Mouse (Mus musculus) frontal cortex, adult 2 months (tissue): ENCODE data around the gene Ptpa. TPM values are rescaled to one million over a fixed set of nuclear protein-coding genes. Genes with fewer than 3 reads are reported as not detected.

Source experiments
- DNase-seq, 2 experiments: peaks; one replicate each; pipeline ENCODE4 v3.0.0; 2022; ENCODE audit warnings: low spot score in 1 of 2; ENCODE audit errors: extremely low spot score in 1 of 2
- polyA plus RNA-seq: library from polyadenylated mRNA; depleted of rRNA; stranded (reverse); fragments of >200 nt; gene quantifications from 2 replicates; pipeline ENCODE4 v1.2.3, GENCODE M21; 2012; rRNA removed

The Ptpa gene
- polyA plus RNA-seq: 155 and 161 TPM in 2 replicates

DNA sequence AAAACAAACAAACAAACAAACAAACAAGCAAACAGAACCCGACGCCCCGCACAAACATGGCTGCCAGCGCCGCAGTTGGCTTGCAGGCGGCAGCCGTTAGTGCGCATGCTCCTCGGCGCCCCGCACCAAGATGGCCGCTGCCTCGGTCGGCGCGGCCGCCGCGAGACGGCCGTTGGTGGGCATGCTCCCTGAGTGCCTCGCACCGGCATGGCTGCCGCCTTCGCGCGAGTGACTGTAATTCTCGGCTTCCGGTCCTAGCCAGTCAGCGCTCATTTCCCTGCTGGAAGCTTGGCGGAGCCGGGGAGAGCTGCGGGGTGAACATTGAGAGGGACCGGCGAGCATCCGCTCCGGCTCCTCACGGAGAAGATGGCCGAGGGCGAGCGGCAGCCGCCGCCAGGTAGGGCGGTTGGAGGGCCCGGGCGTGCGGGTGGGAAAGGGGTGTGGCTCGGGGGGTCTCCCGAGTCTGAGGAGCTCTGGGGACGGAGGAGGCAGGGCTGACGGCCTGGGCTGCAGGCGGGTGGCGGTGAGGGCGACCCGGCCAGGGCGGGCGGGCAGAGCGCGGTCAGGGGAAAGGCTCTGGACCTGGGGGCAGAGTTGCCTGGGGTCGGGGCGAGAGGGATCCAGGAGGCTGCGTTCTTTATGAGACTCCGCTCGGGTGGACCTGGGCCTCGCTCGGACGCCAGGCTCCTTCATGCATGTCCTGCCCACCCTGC lies at the start of gene Ptpa:
TSS of gene Ptpa (plus strand) at position 104 of the 713 bp plus-strand sequence.
- DNase-seq: peak; percentile 87 to 94

GRCm38 (mm10) chr2:30366203-30366602 lies 49.6 kb upstream of the Ptpa start:
- DNase-seq: peak in 1 of 2 experiments; percentile 47

GRCm38 (mm10) chr2:30371544-30371943 lies 44.3 kb upstream of the Ptpa start:
- no peak for DNase-seq

DNA sequence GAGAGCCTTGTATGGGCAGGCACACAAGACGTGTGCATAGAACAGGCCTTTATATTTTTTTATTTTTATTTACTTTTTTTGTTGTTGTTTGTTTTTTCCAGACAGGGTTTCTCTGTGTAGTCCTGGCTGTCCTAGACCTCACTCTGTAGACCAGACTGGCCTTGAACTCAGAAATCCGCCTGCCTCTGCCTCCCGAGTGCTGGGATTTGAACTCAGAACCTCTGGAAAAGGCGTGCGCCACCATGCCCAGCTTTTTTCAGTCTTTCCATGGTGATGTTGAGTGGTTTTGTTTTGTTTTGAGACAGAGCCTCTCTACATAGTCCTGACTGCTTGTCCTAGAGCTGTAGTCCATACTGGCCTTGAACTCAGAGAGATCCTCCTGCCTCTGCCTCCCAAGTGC lies 43.1 kb upstream of the Ptpa start:
- DNase-seq: no peak

DNA sequence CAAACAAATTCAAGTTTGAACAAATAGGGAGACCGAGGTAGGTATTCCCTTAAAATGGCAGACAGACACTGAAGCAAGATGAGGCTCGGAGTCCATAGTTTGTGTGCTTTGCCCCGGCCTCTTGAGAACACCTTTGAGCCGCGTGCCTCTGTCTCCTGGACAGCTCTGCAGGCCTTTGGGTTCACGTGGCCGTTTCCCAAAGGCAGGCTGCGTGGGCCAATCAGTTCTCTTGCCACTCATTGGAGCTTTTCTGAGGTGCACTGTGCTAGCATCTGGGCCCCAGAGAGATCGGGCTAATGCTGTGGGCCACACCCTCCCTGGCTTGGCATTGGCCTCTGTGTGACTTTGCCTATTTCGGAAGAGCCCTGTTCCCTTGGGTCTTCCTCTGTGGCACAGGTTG lies 39.9 kb upstream of the Ptpa start:
- no peak for DNase-seq

DNA sequence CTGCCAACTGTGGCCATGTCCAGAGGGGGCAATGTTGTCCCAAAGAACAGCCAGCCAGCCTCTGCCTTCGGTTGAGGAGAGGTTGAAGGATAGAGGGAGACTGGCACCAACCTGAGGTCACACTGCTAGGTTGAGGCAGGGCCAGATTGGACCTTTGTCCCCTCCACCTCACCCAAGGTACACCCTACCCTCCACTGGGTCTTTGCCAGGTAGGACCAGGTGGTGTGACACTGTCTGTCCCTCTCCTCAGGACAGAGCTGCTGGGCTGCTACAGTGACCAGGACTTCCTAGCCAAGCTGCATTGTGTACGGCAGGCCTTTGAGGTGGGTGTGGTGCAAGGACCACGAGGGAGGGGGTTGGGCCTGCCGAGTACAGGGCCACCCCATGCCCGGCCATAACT lies 38.1 kb upstream of the Ptpa start:
- no peak for DNase-seq

DNA sequence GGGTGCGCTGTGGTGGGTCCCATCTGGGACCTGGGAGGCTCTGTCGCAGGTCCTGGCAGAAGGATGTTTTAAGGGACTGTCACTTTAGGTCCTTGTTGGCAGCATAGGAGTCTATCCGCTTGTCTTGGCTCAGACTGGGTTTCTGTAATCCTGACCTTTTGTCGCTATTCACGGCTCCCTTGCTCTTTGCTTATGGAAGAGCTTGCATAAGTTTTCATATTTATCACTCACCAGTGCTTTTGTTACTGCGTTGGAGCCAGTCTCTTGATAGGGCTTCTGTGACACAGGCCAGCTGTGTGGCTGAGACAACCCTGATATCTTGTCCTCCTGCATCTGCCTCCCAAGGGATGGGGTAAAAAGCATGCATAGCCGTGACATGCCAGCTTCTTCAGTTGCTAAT lies 36.5 kb upstream of the Ptpa start:
- no peak for DNase-seq

- DNase-seq: no peak
Observed at GRCm38 (mm10) chr2:30380564-30381376, 35.1 kb upstream of the Ptpa start.

DNA sequence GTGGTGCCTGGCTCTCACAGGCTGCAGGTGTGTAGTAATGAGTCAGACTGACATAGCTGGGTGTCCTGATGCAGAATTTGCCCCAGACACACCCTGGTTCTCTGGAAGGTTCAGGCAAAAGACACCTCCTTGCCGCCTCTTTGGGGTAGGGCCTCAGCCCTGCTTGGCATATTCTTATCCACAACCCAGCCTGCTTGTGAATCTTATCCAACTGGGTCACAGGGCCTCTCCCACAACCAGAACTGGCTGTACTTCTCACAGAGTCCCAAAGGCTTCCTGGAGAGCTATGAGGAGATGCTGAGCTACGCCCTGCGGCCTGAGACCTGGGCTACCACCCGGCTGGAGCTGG lies 34.5 kb upstream of the Ptpa start:
- DNase-seq: no peak

DNA sequence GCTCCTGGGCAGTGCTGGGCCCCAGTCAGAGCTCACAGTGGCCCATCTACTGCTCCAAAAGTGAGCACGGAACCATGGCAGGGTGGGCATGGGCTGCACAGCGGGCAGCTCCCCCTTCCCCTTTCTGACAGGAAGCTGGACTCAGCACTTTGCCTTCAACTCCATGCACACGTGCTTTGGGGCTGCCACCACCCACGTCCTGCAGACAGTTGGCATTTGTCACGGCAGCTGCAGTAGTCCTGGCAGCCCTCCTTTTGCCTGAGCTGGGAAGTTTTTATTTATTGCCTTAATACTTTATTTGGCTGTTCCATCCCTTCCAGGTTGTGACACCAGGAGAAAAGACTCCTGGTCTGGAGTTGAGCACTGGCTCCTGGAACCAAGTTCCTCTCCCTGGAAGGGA lies 31.0 kb upstream of the Ptpa start:
- DNase-seq: peak in 1 of 2 experiments; percentile 46

- DNase-seq: no peak
Observed at GRCm38 (mm10) chr2:30385591-30385990, 30.2 kb upstream of the Ptpa start.

DNA sequence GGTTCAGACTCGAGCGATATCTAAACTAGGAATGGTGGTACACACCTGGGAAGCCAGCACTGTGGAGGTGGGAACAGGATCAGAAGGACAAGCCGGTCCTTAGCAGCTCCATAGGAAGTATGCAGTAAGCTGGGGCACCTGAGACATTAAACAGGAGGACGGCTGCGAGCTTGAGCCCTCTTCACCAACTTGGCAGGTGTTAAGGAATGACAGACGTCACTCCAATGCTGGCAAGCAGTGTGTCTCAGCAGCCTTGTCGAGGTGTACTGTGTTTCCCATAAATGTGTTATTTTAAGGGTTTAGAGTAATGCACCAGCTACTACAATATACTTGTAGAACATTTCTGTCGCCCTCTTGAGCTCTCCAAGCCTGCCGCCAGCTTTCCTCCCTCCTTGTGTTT lies 28.9 kb upstream of the Ptpa start:
- no peak for DNase-seq

GRCm38 (mm10) chr2:30389000-30389399 lies 26.8 kb upstream of the Ptpa start:
- no peak for DNase-seq

DNA sequence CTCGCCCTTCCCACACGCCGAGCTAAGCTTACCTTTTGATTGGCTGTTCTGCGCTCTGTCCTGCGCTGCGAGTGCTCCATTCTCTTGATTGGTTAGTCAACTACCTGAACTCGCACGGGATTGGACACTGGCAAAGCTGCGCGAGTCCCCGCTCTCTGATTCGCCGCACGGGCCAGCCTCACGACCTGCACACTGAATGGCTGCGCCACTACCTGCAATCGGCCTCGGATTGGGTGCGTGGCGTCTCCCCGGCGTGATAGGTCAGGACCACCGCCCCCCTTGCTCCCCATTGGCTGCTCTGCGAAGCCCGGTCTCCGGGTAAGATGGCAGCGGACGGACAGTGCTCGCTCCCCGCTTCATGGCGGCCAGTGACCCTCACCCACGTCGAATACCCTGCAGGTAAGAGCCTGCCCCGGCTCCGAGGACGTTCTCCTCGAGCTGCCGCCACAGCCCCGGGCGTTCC lies 23.7 kb upstream of the Ptpa start, which contains the start of gene Dolpp1:
TSS of gene Dolpp1 (plus strand) at position 141 of the 463 bp plus-strand sequence.
- DNase-seq: peak; percentile 99

GRCm38 (mm10) chr2:30392577-30393369 lies 23.1 kb upstream of the Ptpa start:
- DNase-seq: peak in 1 of 2 experiments; percentile 52

GRCm38 (mm10) chr2:30393370-30393656 lies 22.5 kb upstream of the Ptpa start:
- DNase-seq: no peak

GRCm38 (mm10) chr2:30395757-30396156 lies 20.1 kb upstream of the Ptpa start:
- DNase-seq: no peak

DNA sequence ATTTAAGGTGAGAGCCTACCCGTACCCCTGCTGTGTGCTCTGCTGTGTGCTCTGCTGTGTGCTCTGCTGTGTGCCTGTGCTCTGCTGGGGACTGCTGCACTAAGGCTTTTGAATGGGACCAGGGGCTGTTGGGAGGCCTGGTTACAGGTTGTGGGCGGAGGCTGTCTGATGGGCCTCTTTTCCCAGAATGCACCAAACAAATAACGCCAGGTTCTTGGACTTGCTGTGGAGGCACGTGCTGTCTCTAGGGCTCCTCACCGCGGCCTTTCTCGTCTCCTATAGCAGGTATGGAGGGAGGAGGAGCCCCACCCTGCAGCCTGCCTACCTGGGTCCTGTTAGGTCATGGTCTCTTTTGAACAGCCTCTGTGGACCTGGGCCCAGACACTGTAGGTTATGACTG lies 19.6 kb upstream of the Ptpa start:
- no peak for DNase-seq

GRCm38 (mm10) chr2:30397986-30398512 lies 17.8 kb upstream of the Ptpa start:
- DNase-seq: no peak

DNA sequence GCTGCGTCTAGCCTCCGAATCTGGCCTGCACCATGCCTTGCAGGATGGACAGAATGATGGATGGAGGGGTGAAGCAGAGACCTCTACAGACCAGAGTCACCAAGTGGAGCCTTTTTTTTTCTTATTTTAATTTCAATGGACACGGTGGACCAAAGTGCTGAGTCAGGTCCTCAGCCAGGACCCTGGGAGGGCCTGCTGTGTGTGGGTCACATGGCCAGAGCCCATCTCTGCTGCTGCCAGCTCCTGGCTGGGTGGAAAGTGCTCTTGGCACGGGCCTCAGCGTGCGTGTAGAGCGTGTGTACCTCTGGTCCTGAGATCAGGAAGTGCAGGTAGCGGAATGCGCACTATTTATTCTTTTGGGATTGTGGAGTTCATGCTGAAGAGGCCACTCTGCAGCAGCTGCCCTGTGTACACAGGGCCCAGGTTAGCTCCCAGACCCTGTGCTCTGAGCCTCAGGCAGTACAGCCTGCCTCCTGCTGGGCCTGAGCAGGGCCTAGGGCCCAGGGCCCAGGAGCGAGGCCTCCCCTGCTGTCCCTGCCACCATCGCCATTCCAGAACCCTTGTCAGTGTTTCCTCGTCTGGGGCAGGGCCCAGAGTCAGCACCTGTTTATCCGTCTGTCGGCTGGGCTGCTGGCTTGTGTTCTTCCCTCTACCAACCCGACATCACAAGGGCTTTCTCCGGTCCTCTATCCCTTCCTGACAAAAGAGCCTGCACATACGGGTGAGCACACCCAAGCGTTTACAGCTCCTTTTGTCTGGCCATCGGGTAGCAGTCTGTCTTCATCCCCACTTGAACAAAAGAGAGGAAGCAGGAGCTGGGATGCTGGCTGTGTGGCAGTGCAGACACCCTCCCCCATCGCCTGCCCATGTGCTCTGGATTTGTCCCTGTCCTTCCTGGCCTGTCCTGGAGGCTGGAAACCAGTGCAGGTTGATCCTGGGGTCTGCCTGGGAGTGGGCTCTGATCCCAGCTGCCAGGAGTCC lies 16.4 kb upstream of the Ptpa start:
- DNase-seq: no peak
